29 mouse cellular contexts compared by ENCODE assay signal in the genomic region with DNA sequence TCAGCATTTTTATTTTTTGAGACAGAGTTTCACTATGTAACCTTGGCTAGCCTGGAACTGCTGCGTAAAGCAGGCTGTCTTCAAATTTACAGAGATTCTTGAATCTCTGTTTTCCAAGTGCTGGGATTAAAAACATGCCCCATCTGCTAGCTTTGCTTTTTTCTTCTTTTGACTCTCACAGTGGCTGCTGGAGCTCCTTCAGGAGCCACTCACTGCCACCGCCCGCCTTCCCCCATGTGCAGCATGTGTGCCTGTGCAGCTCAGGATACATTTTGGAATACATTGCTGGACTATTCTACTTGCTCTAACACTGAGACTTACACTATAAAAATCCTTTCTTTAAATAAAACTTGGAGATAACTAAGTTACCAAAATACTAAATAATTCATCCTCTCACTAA. TPM values are rescaled to one million over a fixed set of nuclear protein-coding genes. Genes with fewer than 3 reads are reported as not detected.
A peak's percentile ranks its signal among the peaks of the same experiment; 100 is the strongest.
DNase-seq lines count a peak whose midpoint lies in the region; TF ChIP-seq lines count a peak whose summit lies in the region.
"Had no signal": no experiment of that assay in that cellular context is flagged by ENCODE, and none has a peak within 500 bp of the region (broad histone marks: within the 10 kb centered on the region; RNA-seq: fewer than 3 reads in every experiment).

No protein-coding gene starts in this region.

- H3K9ac ChIP-seq in heart, adult 2 months (ENCODE audit: low read depth, low read length) = no peak overlapping the region
- H3K9ac ChIP-seq: heart, embryonic 12.5 days; hindbrain, embryonic 13.5 days; liver, embryonic 14.5 days; midbrain, embryonic 15.5 days; neural tube, embryonic 15.5 days had no signal

- H3K27me3 ChIP-seq in midbrain, embryonic 10.5 days (ENCODE audit: low read depth, poor library complexity, severe bottlenecking) = no peaks in the 10 kb centered on the region
- no peaks in the 10 kb centered on the region for H3K27me3 ChIP-seq in heart, adult 2 months (ENCODE audit: control insufficient read depth, insufficient read depth, low read length)
- H3K27me3 ChIP-seq: heart, embryonic 12.5 days; hindbrain, embryonic 13.5 days; midbrain, embryonic 15.5 days; neural tube, embryonic 15.5 days had no signal

- peak; percentile 25 to 55 for DNase-seq in layer of hippocampus, adult 2 months (ENCODE audit: low spot score in 2 of 2)
- DNase-seq in layer of hippocampus, postnatal 10 days (ENCODE audit: low spot score in 2 of 2) = no peak
- peak; percentile 66 for DNase-seq in brain, adult 2 months (ENCODE audit: low read depth, low spot score)
- DNase-seq in frontal cortex, postnatal 14 days (ENCODE audit: low spot score in 2 of 2) = peak; percentile 31 to 36
- DNase-seq in right cerebral cortex, postnatal 14 days = peak; percentile 37
- no peak for DNase-seq in gastrocnemius, postnatal 10 days
- no peak for DNase-seq in midbrain, embryonic 10.5 days (ENCODE audit: low spot score)
- DNase-seq in heart, adult 2 months = no peak
- DNase-seq: adrenal gland, postnatal 14 days; cerebellum, adult 11-12 months; cerebellum, adult 9-11 months; gastrocnemius, postnatal 25 days; heart, adult 18-20 months; heart, postnatal 4 days; kidney, adult 8-10 months; kidney, postnatal 10 days; liver; lung, adult 2 months; lung, postnatal 10 days; thymus, postnatal 4 days had no signal

- no peak for TF ChIP-seq EP300 in heart, adult 2 months (IDR thresholded peaks at IDR 0.05; ENCODE audit: insufficient read depth, low read depth, low read length)

- no peak for TF ChIP-seq CTCF in layer of hippocampus, adult 2 months (conservative IDR thresholded peaks at IDR 0.05)
- TF ChIP-seq CTCF in heart, adult 2 months (IDR thresholded peaks at IDR 0.05) = no peak

- intact Hi-C loops in heart, adult 2 months (cut with DNase I) = no loop called here

- no peaks in the 10 kb centered on the region for H3K9me3 ChIP-seq in midbrain, embryonic 10.5 days (replicated peaks)
- H3K9me3 ChIP-seq: heart, embryonic 12.5 days; hindbrain, embryonic 13.5 days; midbrain, embryonic 15.5 days; neural tube, embryonic 15.5 days had no signal

- peaks cover 39% of the 10 kb centered on the region for H3K36me3 ChIP-seq in midbrain, embryonic 10.5 days
- H3K36me3 ChIP-seq in heart, adult 2 months (ENCODE audit: control insufficient read depth, insufficient read depth, low read length) = no peaks in the 10 kb centered on the region
- H3K36me3 ChIP-seq: midbrain, embryonic 15.5 days had no signal

- TF ChIP-seq POLR2A in heart, adult 2 months (IDR thresholded peaks at IDR 0.05; ENCODE audit: insufficient read depth, low read depth, low read length) = no peak

- no peaks in the 10 kb centered on the region for H3K79me2 ChIP-seq in heart, adult 2 months (replicated peaks; ENCODE audit: control insufficient read depth, insufficient read depth, low read length)

- no peaks in the 10 kb centered on the region for H3K4me1 ChIP-seq in midbrain, embryonic 10.5 days
- H3K4me1 ChIP-seq in heart, adult 2 months (ENCODE audit: control insufficient read depth, insufficient read depth, low read length) = no peaks in the 10 kb centered on the region
- H3K4me1 ChIP-seq: heart, embryonic 12.5 days; hindbrain, embryonic 13.5 days; midbrain, embryonic 15.5 days; neural tube, embryonic 15.5 days had no signal

- no peak overlapping the region for H3K4me3 ChIP-seq in layer of hippocampus, adult 2 months
- H3K4me3 ChIP-seq in midbrain, embryonic 10.5 days = no peak overlapping the region
- H3K4me3 ChIP-seq in heart, adult 2 months = no peak overlapping the region
- H3K4me3 ChIP-seq: erythroblast, embryonic 14.5 days; heart, embryonic 12.5 days; hindbrain, embryonic 13.5 days; midbrain, embryonic 15.5 days; neural tube, embryonic 15.5 days had no signal

- no peak overlapping the region; the same call in 1 of the 2 replicates for H3K27ac ChIP-seq in layer of hippocampus, adult 2 months
- H3K27ac ChIP-seq in midbrain, embryonic 10.5 days (replicated peaks) = no peak overlapping the region
- H3K27ac ChIP-seq in heart, adult 2 months = no peak overlapping the region
- H3K27ac ChIP-seq: hindbrain, embryonic 13.5 days; liver, embryonic 14.5 days; macrophage; midbrain, embryonic 15.5 days; neural tube, embryonic 15.5 days had no signal

- 96% methylated on average over 3 of the region's 3 CpGs for WGBS in midbrain, embryonic 10.5 days
- WGBS in heart, adult 2 months = 92% methylated on average over 3 of the region's 3 CpGs

RNA-seq across cellular contexts. Expression of gene Ccdc173, which starts 16.0 kb away (rescaled TPM):
- 1 to 10 TPM; 2.7 to 3.1 TPM for total RNA-seq in layer of hippocampus, adult 2 months (2021)
- 1 to 10 TPM; 3.4 to 3.8 TPM for total RNA-seq in layer of hippocampus, postnatal 10 days (2021)
- under 1 TPM; 0.54 to 0.65 TPM for total RNA-seq in gastrocnemius, postnatal 10 days (2021)
- 3.5 and 4.2 TPM in 2 replicates for polyA plus RNA-seq in midbrain, embryonic 10.5 days (2016; fragmentation: Nextera tagmentation; extraction: Ambion mirVana)
- total RNA-seq in heart, adult 2 months (2021) = under 1 TPM; 0.59 to 0.65 TPM
- polyA plus RNA-seq in heart, adult 2 months (2012; rRNA removed) = 0.12 and 0.23 TPM in 2 replicates
- polyA plus RNA-seq: erythroblast, embryonic 14.5 days; large intestine, adult 2 months; spleen, adult 2 months had no signal

RNA-seq across cellular contexts. Expression of gene Phospho2, which starts 16.1 kb away (rescaled TPM):
- total RNA-seq in layer of hippocampus, adult 2 months (2021) = 10 to 100 TPM; 19.8 to 23.7 TPM
- 10 to 100 TPM; 20.2 to 20.8 TPM for total RNA-seq in layer of hippocampus, postnatal 10 days (2021)
- total RNA-seq in gastrocnemius, postnatal 10 days (2021) = 1 to 10 TPM; 8.6 to 8.9 TPM
- 30.4 and 32.8 TPM in 2 replicates for polyA plus RNA-seq in midbrain, embryonic 10.5 days (2016; fragmentation: Nextera tagmentation; extraction: Ambion mirVana)
- 10 to 100 TPM; 25.3 to 26.8 TPM for total RNA-seq in heart, adult 2 months (2021)
- polyA plus RNA-seq in heart, adult 2 months (2012; rRNA removed) = 14.5 and 18.2 TPM in 2 replicates

RNA-seq across cellular contexts. Expression of gene Klhl23, which starts 48.4 kb away (rescaled TPM):
- 10 to 100 TPM; 43.8 to 44.3 TPM for total RNA-seq in layer of hippocampus, adult 2 months (2021)
- 10 to 100 TPM; 82.6 to 92.2 TPM for total RNA-seq in layer of hippocampus, postnatal 10 days (2021)
- total RNA-seq in gastrocnemius, postnatal 10 days (2021) = 10 to 100 TPM; 19.8 to 20.9 TPM
- 26.7 and 32.2 TPM in 2 replicates for polyA plus RNA-seq in midbrain, embryonic 10.5 days (2016; fragmentation: Nextera tagmentation; extraction: Ambion mirVana)
- total RNA-seq in heart, adult 2 months (2021) = 10 to 100 TPM; 31.8 to 32.3 TPM
- polyA plus RNA-seq in heart, adult 2 months (2012; rRNA removed) = 10.3 and 24.2 TPM in 2 replicates

RNA-seq across cellular contexts. Expression of gene Ppig, which starts 51.0 kb away (rescaled TPM):
- 10 to 100 TPM; 67.7 to 67.8 TPM for total RNA-seq in layer of hippocampus, adult 2 months (2021)
- total RNA-seq in layer of hippocampus, postnatal 10 days (2021) = 10 to 100 TPM; 56.8 to 65.8 TPM
- total RNA-seq in gastrocnemius, postnatal 10 days (2021) = 10 to 100 TPM; 36.9 to 41.6 TPM
- 127 and 134 TPM in 2 replicates for polyA plus RNA-seq in midbrain, embryonic 10.5 days (2016; fragmentation: Nextera tagmentation; extraction: Ambion mirVana)
- 10 to 100 TPM; 35.5 to 36.2 TPM for total RNA-seq in heart, adult 2 months (2021)
- 1.7 and 4.4 TPM in 2 replicates for polyA plus RNA-seq in heart, adult 2 months (2012; rRNA removed)

Comparison
In these comparisons a context has a peak if more than half of its experiments do, and no peak if none do; other contexts are left out.
1. DNase-seq: peak in layer of hippocampus, adult 2 months (2 of 2), brain, adult 2 months (single experiment), frontal cortex, postnatal 14 days (2 of 2) and right cerebral cortex, postnatal 14 days (single experiment); none in layer of hippocampus, postnatal 10 days (0 of 2), gastrocnemius, postnatal 10 days (single experiment), midbrain, embryonic 10.5 days (single experiment) and heart, adult 2 months (0 of 2).